Mouse (Mus musculus): Measurements from ENCODE around the gene Vmn2r72. TPM values are rescaled to one million over a fixed set of nuclear protein-coding genes. Genes with fewer than 3 reads are reported as not detected.

The Vmn2r72 gene
- not detected for total RNA-seq (2023)

DNA sequence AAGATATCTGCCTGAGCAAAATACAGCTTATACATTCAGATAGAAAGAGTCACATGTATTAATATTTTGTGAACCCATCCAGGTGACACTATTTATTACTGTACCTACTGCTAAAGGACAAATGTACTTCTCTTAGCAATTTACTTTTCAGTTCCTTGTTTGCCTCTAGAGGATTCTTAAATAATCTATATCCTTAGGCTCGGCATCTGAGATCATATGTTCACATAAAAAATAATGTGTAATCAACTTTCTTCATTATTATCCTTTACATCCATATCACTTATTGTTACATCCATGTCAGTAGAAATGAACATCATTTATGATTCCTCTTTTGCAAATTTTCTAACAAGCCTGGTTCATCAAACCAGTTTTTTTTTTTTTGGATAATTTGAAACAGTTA is at the start of gene Vmn2r72:
Gene Vmn2r72, minus strand, starts transcription at position 101 of the 400 bp plus-strand sequence.

Other genes starting within 250 kb of the Vmn2r72 start
- not detected for gene Vmn2r71, start 192.0 kb downstream of the Vmn2r72 start, total RNA-seq (2023)
- not detected for gene Vmn2r70, start 185.9 kb downstream of the Vmn2r72 start, total RNA-seq (2023)
- gene Vmn2r73, start 121.2 kb upstream of the Vmn2r72 start, total RNA-seq (2023), result not detected
- gene Vmn2r74, start 206.5 kb upstream of the Vmn2r72 start, total RNA-seq (2023), result not detected